Mouse (Mus musculus): Measurements from ENCODE around the gene Sgcb.

DNA sequence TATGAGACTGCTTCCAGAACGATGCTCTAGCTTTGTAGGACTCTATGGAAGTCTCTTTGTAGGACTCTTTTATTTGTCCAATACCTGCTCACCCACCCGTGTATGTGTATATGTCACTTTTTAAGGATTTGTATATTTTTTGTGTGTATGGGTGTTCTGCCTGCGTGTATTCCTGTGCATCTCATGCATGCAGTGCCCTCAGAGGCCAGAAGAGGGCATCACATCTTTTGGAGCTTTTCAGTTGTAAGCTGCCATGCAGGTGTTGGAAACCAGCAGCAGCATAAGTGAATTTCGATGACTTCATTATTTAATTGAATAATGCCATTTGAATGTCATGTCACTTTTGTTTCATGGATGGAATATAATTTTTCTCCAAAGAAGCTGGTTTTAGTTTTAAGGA is 5.5 kb downstream of the Sgcb start:
- TF ChIP-seq CTCF (IDR thresholded peaks at IDR 0.05; ENCODE audit: extremely low read depth, insufficient read length, insufficient replicate concordance, low read depth, low read length) = peak; percentile 32; the same call in 1 of the 2 replicates
- no peak for TF ChIP-seq POLR2A (IDR thresholded peaks at IDR 0.05; ENCODE audit: low read depth, low read length)
